In the genomic region with DNA sequence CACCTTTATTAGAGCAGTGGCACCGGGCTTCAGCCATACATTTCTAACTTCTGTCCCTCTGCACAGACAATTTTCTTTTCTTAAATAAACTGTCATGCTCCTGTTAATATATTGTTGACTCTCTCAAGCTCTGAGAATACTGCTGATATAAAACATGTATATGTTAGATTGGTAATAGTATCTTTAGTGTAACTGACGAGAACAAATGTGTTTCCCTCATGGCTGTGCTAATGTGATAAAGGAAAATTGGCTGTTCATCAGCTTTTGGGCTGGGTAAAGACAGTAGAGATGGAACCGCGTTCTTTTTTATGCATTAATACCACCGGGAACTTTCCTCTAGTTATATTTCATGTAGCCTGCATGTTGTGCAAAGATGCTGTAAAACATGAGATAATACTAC, we compare ENCODE assay signal across 36 mouse cellular contexts. TPM values are rescaled to one million over a fixed set of nuclear protein-coding genes. Genes with fewer than 3 reads are reported as not detected.
"Had no signal": no experiment of that assay in that cellular context is flagged by ENCODE, and none has a peak within 500 bp of the region (broad histone marks: within the 10 kb centered on the region; RNA-seq: fewer than 3 reads in every experiment).

No protein-coding gene starts in this region.

- H3K4me1 ChIP-seq: heart, embryonic 10.5 days; heart, embryonic 12.5 days; heart, embryonic 13.5 days; heart, embryonic 15.5 days; hindbrain, embryonic 12.5 days; hindbrain, embryonic 13.5 days; hindbrain, embryonic 15.5 days; intestine, embryonic 15.5 days; kidney, embryonic 15.5 days had no signal

- ATAC-seq: hindbrain, embryonic 16.5 days; hindbrain, postnatal 0 days; inflammation-experienced regulatory T-cells, adult 6 months; intestine, embryonic 15.5 days; intestine, embryonic 16.5 days; intestine, postnatal 0 days had no signal

- H3K27ac ChIP-seq: heart, embryonic 10.5 days; heart, embryonic 13.5 days; heart, embryonic 15.5 days; hindbrain, embryonic 12.5 days; hindbrain, embryonic 13.5 days; hindbrain, embryonic 14.5 days; hindbrain, embryonic 15.5 days; hindbrain, postnatal 0 days; intestine, embryonic 15.5 days; kidney, embryonic 15.5 days; kidney, postnatal 0 days; layer of hippocampus, adult 2 months; left cerebral cortex, adult 2 months had no signal

- DNase-seq: heart, postnatal 10 days; heart, postnatal 14 days; heart, postnatal 36 days; heart, postnatal 4 days; kidney, adult 11 months; kidney, adult 18-20 months; kidney, adult 8-10 months; kidney, adult 9 months; kidney, postnatal 10 days; kidney, postnatal 14 days; kidney, postnatal 25 days; kidney, postnatal 36 days; kidney, postnatal 4 days; layer of hippocampus, adult 9-11 months; layer of hippocampus, postnatal 36 days had no signal

- H3K4me2 ChIP-seq: heart, embryonic 11.5 days; heart, embryonic 12.5 days; heart, embryonic 13.5 days; heart, embryonic 15.5 days; hindbrain, embryonic 12.5 days; hindbrain, embryonic 13.5 days; hindbrain, embryonic 14.5 days; hindbrain, embryonic 15.5 days; intestine, embryonic 15.5 days; kidney, embryonic 15.5 days had no signal

- H3K27me3 ChIP-seq: heart, embryonic 12.5 days; heart, embryonic 13.5 days; heart, embryonic 15.5 days; hindbrain, embryonic 12.5 days; hindbrain, embryonic 13.5 days; hindbrain, embryonic 15.5 days; intestine, embryonic 15.5 days; kidney, embryonic 15.5 days had no signal

- H3K4me3 ChIP-seq: heart, embryonic 10.5 days; heart, embryonic 12.5 days; heart, embryonic 13.5 days; heart, embryonic 15.5 days; hindbrain, embryonic 12.5 days; hindbrain, embryonic 13.5 days; hindbrain, embryonic 15.5 days; intestine, embryonic 15.5 days; kidney, embryonic 15.5 days; layer of hippocampus, adult 2 months; left cerebral cortex, adult 2 months had no signal

- H3K9ac ChIP-seq: heart, embryonic 12.5 days; heart, embryonic 13.5 days; heart, embryonic 15.5 days; hindbrain, embryonic 12.5 days; hindbrain, embryonic 13.5 days; hindbrain, embryonic 14.5 days; hindbrain, embryonic 15.5 days; intestine, embryonic 15.5 days; kidney, embryonic 15.5 days had no signal

- H3K36me3 ChIP-seq: heart, embryonic 10.5 days; heart, embryonic 12.5 days; heart, embryonic 13.5 days; heart, embryonic 15.5 days; hindbrain, embryonic 12.5 days; hindbrain, embryonic 13.5 days; hindbrain, embryonic 15.5 days; intestine, embryonic 15.5 days; kidney, embryonic 15.5 days had no signal

- H3K9me3 ChIP-seq: heart, embryonic 10.5 days; heart, embryonic 12.5 days; heart, embryonic 13.5 days; heart, embryonic 15.5 days; hindbrain, embryonic 12.5 days; hindbrain, embryonic 13.5 days; hindbrain, embryonic 15.5 days; intestine, embryonic 15.5 days; kidney, embryonic 15.5 days had no signal

RNA-seq across cellular contexts. Expression of a gene that starts 54.8 kb away (rescaled TPM):
- total RNA-seq: hematopoietic stem cell, adult 5-6 weeks had no signal
- polyA plus RNA-seq: heart, postnatal 0 days; kidney, postnatal 0 days had no signal
